Mouse (Mus musculus): Measurements from ENCODE around the gene Cyb5b. TPM values are rescaled to one million over a fixed set of nuclear protein-coding genes. Genes with fewer than 3 reads are reported as not detected.

Gene Cyb5b
- total and polyA plus RNA-seq, 3 experiments, result 282 to 492 (median 384) TPM

DNA sequence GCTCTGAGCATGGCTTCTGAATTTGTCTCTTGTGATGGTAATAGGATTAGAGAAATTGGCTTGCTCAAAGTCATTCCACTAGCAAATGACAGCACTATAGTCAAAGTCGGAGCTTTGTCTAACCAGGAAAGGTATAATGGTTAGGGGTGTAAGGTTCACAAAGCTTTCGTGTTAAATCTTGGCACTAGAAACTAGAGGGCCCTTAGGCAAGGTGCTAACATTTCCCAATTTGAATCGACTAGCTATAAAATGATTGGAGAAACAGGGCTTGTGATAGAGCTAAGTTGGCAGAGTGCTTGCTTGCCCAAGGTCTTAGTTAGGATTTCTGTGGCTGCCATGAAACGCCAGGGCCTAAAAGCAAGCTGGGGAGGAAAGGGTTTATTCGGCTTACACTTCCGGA lies 20.4 kb upstream of the Cyb5b start:
- DNase-seq, result peak; percentile 44

DNA sequence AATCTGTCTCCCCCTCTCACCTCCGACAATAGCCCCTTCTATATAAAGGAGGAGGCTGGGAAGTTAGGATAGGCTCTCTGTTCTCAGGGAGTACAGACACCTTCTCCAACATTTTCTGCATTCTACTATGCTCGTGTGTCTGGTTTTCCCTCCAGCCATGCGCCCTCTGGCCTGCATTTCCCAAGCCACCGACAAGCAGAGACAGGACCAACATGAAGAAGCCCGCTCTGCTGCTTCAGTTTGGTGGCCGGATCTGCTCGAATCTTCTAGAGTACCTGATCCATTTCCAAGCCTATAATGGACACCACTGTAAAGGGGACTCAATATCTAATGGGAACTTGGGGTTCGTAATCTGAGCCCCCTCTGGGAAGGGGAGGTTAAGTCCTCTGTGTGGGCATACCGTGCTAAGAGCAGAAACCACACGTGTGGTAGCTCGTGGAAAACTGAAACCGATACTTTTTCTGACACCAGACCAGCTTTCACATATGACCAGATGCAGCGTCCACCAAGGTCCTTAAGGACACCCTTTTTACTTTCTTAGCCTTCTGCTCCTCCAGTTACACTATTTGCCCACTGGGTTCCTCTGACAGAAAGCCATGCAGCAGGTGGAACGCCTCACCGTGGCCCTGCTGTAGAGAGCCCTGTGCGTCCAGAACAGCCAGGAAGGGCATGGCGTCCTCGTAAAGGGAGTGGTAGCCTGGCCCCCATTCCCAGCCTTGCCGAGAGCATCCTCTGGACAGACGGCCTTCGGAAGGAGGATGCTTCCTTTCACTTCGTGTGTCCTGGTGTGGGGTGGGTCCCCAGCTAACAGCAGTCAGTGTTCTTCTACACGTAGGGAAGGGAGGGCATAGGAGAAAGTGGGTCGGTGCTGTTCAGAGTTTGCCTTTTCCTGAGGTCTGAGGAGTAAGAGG lies 17.6 kb upstream of the Cyb5b start:
- DNase-seq, result no peak

DNA sequence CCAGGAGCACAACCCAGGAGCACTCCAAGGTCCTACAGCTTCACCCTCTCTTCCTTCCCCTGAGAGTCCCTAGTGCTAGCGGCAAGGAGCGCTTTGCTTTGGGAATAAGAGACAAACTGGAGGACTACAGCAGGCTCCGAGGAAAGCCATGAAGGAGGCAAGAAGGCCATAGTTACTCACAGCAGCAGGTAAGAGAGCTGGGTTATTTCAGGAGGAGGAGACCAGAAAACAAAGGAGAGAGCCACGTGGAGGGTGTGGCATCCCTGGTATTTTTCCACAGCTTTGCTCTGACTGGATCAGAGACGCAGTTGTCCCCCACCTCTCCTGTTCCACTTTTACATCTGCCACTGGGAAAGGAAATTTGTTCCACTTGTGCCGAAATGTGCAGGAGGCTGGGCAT lies 16.6 kb upstream of the Cyb5b start:
- DNase-seq, result peak; percentile 83

DNA sequence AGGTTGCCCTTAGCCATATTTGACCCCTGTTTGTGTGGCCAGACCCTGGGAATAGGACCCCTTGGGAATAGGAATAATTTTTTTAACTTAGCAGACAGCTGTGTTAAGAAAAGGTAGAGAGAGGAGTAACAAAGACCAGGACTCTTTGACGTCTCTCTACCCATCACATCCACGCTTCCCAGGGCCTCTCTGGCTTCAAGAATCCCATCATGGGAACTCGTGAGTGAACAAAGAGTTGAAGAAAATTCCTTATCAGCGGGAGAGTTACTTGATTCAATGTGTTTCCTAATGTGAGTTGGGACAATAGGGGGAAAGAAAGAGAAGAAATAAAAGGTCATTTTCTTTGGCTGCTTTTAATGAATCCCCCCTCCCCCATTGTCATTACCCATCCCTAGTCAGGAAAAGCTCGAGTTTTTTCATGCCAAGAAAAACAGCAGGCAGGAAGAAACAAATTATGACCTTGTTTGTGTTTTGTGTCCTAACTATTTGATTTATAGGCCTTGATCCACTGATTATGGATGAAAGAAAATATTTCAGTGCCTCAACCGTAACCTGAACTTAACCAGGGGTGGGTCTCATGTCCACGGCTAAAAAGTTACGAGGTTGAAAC lies 14.3 kb upstream of the Cyb5b start:
- DNase-seq, result peak; percentile 50

DNA sequence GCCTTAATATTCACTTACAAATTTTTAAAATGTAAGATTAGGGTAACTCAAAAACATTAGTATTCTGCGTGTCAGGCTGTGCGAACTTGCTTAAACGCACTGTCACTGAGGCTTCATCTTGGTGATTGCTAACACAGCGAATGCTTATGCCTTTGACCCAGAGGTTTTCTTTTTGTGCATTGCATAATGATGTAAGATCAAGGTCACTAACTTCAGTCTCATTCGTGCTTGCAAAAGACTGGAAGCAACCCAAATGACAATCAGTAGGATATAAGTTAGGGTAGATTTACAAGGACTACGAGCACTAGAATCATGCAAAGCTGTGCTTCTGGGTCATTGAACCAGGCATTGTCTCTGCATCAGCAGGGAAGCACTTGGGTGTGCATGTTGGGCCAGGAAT lies 12.8 kb upstream of the Cyb5b start:
- peak; percentile 66 for DNase-seq

DNA sequence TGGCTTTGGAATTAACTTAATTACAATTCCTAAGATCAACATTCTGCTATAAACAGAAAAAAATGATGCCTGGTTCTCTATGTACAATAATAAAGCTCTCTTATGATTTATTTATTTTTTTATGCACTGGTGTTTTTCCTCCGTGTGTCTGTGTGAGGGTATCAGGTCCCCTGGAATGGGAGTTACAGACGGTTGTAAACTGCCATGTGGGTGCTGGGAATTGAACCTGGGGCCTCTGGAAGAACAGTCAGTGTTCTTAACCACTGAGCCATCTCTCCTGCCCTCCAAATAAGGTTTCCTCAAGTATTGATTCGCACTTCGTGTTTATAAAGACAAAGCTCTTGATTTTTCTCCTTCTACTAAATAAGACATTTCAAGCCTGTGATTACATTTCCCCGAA lies 12.1 kb upstream of the Cyb5b start:
- DNase-seq, result no peak

DNA sequence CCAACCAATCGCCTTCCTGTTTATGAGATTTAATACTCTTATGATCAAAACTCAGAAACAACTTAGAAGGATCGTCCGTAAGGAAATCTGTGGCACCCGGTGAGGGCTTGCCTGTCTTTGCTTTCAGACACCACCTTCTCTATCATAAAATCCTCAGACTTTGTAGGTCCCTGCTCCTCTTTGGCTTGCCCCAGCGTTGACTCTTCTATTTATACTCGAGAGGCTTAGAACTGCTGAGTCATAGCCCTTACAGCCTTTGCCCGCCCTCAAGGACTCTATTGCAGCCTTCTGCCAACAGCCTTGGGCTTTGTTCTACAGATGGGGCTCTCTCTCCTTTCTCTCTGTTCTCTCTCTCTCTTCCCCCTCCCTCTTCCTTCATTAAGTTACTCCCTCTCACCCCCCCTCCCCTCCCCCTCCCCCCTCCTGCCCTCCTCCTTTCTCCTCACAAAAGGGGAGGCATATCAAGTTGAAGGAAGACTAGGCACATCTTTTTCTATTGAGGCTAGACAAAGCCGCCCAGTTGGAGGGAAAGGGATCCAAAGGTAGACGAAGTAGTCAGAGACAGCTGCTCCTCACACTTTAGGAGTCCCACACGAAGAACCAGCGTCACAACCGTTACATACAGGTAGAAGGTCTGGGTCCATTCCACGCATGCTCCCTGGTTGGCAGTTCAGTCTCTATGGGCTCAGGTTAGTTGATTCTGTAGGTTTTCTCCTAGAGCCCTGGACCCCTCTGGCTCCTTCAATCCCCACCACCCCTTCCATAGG lies 10.6 kb upstream of the Cyb5b start:
- DNase-seq, result peak; percentile 91

DNA sequence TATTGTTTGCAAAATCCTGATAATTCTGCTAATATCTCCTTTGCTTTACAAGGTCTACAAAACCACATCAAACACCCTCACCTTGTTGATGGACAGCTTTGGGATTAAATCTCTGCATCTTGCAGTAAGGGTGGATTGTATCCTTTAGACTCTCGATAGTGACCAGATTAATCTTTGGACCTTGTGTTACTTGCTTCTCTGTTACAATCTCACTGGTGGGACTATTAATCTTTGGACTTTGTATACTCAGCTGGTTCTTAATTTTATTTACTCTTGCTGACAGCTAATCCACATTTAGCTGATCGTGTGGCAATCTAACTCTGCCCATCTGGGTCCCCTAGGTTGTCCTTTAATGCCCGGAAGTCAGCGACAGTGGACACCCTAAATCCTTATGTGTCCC lies 7.9 kb upstream of the Cyb5b start:
- DNase-seq, result no peak

DNA sequence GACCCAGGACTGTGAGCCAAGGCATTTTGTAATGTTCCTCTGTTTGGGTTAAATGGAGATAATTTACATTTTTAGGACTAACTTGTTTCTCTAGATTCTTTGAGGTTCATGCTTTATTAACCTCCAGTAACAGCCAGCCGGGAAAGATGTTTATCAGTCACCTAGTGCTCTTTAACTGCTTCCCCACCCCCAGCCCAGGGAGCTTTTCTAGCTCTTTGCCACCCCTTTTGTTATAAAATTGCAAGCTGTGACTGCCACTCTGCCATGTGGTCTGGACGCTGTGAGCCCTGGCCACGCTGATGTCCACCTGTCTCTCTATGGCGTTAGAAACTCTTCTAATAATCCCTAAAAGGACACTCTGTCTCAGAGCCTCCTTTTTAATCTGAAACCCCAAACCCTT lies 6.9 kb upstream of the Cyb5b start:
- no peak for DNase-seq

DNA sequence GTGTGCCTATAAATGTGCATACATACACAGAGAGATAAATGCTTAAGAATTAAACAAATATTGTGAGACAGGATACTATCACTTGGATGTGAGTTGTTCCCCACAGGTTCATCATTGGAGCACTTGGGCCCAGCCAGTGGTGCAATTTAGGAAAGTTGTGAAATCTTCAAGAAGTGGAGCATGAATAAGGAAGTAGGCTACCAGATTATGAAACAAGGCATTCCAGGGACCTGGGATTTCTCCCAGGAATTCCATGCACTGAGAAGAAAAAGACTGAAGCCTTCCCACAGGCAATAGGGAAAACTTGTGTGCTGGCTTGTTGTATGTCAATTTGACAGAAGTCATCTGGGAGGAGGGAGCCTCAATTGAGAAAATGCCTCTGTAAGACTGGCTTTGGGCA lies 4.3 kb upstream of the Cyb5b start:
- DNase-seq, result no peak

DNA sequence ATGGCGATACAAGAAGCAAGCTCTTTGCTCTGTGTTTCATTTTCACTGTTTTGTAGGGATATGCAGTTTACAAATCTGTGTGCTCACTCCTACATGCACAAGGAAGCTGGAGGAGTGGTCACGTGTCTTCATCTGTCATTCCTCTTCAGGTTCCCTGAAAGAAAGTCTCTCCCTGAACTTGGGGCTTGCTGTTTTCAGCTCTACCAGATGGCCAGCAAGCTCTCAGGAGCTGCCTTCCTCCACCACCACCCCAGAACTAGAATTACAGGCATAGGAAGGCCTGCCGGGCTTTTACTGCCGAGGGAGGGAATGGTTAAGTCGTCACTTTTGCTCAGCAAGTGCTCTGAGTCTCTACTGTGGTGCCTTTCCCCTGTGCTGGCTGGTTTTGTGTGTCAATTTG lies 1.6 kb upstream of the Cyb5b start:
- no peak for DNase-seq

DNA sequence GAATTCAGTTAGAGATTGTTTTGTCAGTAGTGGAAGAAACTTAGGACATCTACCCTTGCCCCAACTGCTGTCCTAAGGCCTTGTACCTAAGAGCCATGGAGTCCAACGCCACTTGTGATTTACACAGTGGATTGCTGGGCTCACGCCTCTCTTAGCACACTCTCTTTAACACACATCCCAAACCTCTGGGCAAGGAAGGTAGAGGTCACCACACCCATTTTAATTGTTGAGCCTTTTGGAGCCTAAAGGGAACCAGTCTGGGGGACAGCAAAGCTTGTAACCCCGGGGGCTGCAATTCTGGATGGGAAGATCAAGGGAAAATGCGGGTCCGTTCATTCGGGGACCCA lies 410 bp upstream of the Cyb5b start:
- DNase-seq, result no peak

DNA sequence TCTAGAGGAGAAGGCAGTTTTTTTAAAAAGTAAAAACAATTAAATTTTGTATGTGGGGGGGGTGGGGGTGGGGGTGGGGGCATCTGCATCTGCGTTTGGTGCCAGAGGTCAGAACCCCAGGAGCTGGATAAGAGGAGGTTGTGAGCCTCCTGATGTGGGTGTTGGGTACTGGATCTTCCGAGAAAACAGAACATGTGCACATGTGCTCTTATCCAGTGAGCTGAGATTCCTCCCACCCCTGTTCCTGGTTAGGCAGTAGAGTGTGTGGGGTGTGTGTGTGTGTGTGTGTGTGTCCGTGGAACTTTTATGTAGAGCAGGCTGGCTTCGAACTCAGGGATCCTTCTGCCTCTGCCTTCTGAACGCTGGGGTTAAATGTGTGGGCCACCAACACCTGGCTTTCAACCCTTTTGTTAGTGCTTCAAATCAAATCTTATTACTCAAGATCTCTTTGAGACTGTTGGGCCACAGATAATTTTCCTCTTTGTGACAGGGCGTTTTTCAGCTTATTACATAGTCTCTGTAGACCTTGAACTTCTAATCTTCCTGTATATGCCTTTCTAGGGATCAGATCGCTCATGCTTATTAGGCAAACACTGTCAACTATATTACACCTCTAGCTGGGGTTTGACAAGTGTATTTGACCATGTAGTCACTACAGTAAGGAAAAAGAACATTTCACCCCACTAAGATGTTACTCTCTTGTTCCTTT lies 926 bp downstream of the Cyb5b start:
- peak; percentile 40 for DNase-seq

DNA sequence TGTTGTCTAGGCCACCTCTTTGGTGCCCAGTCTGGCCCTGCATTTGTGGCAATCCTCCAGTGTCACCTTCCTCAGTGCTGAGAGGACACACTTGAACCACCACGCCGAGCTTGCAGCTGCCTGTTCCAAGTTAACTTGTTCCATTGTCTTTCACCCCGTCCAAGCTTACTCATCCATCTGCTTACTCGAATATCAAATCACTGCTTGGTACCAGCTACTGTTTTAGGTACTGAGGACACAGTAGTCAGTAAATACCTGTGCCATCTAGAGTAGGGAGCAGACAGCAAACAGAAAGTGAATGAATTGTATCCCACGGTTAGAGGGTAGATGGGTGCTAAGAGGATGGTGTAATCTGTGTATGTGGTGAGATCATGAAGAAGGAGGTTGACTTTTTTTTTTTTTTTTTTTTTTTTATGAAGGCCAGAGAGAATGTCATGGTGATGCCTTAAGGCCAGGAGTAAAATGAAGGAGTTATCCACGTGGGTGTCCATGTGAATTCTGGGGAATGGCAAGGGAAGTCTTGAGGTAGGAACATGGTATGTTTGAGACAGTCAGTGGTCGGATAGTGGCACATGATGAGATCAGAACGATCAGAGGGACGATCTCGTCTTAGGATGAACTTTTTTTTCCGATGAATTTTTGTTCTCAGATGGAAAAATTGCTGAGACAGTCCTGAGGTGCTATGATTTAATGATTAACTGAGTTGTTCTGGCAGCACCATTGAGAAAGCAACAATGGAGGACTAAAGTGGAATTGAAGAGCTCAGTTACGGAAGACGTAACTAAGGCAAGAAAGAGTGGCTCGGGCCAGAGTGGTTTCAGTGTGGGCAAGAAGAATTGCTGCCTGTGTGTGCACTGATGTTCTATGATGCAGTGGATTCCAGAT lies 3.1 kb downstream of the Cyb5b start:
- peak; percentile 53 for DNase-seq

DNA sequence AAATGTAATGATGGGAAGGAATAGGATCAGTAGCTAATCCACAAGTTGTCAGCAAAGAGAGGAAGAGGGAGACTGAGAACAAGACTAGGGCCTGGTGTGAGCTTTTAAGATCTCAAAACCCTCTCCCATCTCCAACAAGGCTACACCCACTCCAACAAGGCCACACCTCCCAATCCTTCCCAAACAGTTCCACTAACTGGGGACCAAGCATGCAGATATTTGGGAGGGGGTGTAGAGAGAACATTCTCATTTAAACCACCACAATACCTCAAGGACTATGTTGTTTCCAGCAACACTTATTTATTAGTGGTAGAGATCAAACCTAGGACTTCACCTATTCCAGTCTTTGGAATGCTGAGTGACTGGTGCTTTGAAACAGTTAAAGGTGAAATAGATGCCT lies 6.4 kb downstream of the Cyb5b start:
- DNase-seq, result no peak

DNA sequence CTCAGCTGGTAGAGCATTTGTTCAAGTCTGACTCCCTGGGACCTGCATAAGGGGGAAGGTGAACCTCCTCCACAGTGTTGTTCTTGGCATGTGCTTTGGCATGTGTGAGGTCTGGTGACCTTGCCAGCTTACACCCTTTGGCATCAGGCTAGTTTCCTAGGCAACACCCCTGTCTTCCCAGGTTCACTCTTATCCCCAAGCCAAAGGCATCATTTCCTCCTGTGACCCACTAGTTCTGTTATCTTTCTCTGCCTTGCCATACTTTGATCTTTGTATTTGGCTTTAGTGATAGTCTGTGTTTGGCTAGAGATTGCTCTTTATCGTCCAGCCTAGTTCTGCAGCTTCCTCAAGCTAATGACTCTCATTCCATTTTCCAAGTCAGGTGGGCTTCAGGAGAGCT lies 7.4 kb downstream of the Cyb5b start:
- DNase-seq, result peak; percentile 69

DNA sequence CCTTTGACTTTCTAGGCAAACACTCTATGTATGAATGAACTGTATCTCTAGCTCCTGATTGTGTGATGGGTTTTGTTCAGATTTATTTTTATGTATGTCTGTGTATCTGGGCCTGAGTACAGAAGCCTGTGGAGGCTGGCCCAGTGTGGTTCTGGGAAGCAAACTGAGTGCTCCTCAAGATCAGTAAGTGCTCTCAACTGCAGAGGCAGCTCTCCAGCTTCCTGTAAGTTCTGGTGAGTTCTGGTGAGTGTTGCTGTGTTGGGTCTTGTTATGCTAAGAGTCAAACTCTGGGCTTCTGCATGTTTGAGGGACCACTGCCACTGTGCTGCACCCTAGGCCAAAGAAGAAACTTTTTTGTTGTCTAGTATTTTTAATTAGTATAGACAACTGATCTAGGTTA lies 8.4 kb downstream of the Cyb5b start:
- no peak for DNase-seq

DNA sequence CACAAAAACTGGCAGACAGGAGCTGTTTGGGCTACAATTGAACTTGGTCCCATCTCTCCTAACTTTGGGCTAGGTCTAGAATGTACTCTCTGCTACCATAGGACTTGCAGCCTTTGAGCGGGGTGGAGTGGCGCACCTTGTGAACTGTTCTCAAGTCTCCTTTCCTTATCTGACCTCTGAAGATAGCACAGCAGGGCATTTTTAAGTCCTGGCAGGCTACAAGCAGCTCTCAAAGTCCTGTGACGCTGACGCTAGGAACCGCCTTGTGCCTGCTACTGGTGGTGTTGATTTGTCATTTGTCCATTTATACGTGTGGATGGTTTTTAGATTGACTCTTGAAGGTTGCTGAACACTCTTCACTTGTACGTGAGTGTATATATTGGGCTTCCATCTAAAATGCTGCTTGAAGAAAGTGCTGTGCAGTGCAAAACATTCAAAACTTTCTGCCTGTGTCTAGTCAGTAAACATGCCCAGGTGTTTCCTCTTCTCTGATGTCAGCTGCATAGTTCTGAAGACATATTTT lies 13.9 kb downstream of the Cyb5b start:
- no peak for DNase-seq

DNA sequence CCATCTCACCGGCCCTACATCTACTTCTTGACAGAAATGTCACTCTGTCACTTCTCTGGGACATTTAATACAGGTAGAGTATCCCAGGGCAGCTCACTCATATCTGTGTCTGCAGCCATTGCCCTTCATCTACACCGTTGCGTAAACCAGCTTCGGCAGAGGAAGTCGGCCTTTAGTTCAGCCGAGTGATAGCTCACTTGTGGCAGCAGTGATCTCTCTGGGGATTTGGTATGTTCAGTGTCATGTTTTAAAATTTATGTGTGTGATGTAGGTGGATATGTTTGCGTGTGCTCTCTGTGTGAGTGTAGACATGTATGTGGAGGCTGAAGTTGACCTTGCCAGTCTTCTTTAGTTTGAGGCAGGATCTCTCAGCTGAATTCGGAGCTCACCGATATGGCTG lies 15.3 kb downstream of the Cyb5b start:
- no peak for DNase-seq

DNA sequence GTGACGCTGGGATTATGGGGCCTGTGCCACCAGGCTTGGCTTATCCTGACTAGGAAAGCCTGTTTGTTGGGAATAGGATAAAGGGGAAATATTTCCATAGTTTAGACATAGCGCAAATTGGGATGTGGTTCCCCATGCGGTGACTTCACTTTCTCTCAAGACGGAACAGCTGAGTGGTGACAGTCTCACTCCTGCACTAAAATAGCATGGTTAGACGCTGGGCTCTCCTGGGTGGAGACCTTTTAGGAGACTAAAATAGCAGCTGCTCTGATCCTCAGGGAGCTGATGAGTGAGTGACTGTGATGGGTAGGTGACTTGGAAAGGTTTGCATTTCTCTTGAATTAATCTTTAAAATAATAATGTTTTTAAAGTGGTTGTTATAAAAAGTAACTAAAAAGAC lies 17.4 kb downstream of the Cyb5b start:
- DNase-seq, result no peak

DNA sequence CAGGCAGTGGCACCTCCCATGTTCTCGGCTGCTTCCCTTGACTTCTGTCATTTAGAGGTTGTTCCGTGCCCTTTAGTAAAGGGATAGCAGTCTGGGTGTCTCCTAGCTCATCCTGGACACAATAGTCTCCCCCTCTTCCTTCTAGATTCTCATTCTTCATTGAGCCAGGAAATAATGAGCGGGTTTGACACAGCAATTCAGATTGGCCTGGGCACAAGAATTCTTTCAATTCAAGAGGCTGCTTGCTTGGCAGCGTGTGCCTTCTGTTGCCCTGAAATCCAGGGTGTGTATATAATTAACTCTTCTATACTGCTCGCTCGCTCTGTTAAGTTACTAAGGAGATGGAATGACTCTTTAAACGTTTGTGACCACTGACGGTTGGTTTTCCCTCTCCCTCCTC lies 21.7 kb downstream of the Cyb5b start:
- no peak for DNase-seq
